Mouse (Mus musculus): ENCODE measurements around the gene Mfap3l. TPM values are rescaled to one million over a fixed set of nuclear protein-coding genes. Genes with fewer than 3 reads are reported as not detected.

Gene Mfap3l
- polyA plus RNA-seq (2012; rRNA removed) = 3.0 TPM in 2 replicates

GRCm38 (mm10) chr8:60632250-60632932 lies at the start of gene Mfap3l:
Gene Mfap3l (plus strand): TSS chr8:60632827.

Other genes with a start within 250 kb of the Mfap3l start
- gene Gm10283, start 129.6 kb upstream of the Mfap3l start, polyA plus RNA-seq (2012; rRNA removed) = not detected in 2 replicates
- 0.24 TPM in 1 of 2 replicates, not detected in the other for gene Aadat, start 126.9 kb upstream of the Mfap3l start, polyA plus RNA-seq (2012; rRNA removed)

Data from ovary, adult 2 months (tissue).